Mouse (Mus musculus): ENCODE measurements around the gene Acot1. TPM values are rescaled to one million over a fixed set of nuclear protein-coding genes. Genes with fewer than 3 reads are reported as not detected.
A peak's percentile ranks its signal among the peaks of the same experiment; 100 is the strongest.
"Not testable (repeated sequence)": the region's sequence is repeated elsewhere in the genome, so short reads cannot be mapped to it uniquely, and the experiment has no call there.

Acot1 gene
- polyA plus RNA-seq, 1 experiment from 2014 or later = 48.4 TPM

DNA sequence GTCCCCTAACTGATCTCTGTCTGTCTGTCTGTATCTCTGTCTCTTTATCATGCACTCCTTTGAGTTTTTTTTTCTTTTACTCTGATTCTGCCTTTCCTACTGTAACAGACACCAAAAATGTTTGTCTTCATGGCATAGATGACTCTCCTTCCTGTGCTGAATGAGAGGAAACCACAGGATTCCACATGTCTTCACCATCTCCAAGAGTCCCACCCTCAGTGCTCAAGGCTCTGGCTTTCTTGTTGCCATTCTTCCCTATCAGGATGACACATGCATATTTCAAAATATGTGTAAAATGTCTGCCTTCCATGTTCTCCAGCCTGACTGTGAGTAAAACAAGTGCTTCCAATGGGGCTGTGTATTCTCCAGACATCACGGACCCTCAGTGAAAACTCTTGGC, 37.6 kb downstream of the Acot1 start:
- no peak overlapping the region for H3K27ac ChIP-seq (ENCODE audit: low read length)

GRCm38 (mm10) chr12:84050744-84051143, 41.5 kb downstream of the Acot1 start:
- 75% methylated on average over 5 of the region's 5 CpGs for WGBS
- not testable (repeated sequence) for H3K9ac ChIP-seq (ENCODE audit: low read length); H3K27ac ChIP-seq (ENCODE audit: low read length); H3K36me3 ChIP-seq (ENCODE audit: control insufficient read depth, insufficient read depth, low read length); H3K9me3 ChIP-seq (replicated peaks; ENCODE audit: control insufficient read depth, low read length); ATAC-seq (ENCODE audit: insufficient read depth, low FRiP score); H3K4me3 ChIP-seq (replicated peaks; ENCODE audit: low read length); H3K27me3 ChIP-seq (ENCODE audit: control insufficient read depth, insufficient read depth, low read length); H3K4me1 ChIP-seq (ENCODE audit: control insufficient read depth, insufficient read depth, low read length); H3K4me2 ChIP-seq (ENCODE audit: low read depth, low read length)

More for the DNA sequence above, 37.6 kb downstream of the Acot1 start:
- ATAC-seq (ENCODE audit: insufficient read depth, low FRiP score) = no peak
- no peaks in the 10 kb centered on the region for H3K4me1 ChIP-seq (ENCODE audit: control insufficient read depth, insufficient read depth, low read length)
- H3K9me3 ChIP-seq (replicated peaks; ENCODE audit: control insufficient read depth, low read length) = peaks cover 4% of the 10 kb centered on the region; the same call in 1 of the 2 replicates
- WGBS = 87% methylated on average over 1 of the region's 1 CpGs
- H3K4me2 ChIP-seq (ENCODE audit: low read depth, low read length) = no peak overlapping the region
- no peak overlapping the region for H3K4me3 ChIP-seq (replicated peaks; ENCODE audit: low read length)
- H3K9ac ChIP-seq (ENCODE audit: low read length) = no peak overlapping the region
- no peaks in the 10 kb centered on the region for H3K27me3 ChIP-seq (ENCODE audit: control insufficient read depth, insufficient read depth, low read length)
- H3K36me3 ChIP-seq (ENCODE audit: control insufficient read depth, insufficient read depth, low read length) = peaks cover 3% of the 10 kb centered on the region; the same call in 1 of the 2 replicates

DNA sequence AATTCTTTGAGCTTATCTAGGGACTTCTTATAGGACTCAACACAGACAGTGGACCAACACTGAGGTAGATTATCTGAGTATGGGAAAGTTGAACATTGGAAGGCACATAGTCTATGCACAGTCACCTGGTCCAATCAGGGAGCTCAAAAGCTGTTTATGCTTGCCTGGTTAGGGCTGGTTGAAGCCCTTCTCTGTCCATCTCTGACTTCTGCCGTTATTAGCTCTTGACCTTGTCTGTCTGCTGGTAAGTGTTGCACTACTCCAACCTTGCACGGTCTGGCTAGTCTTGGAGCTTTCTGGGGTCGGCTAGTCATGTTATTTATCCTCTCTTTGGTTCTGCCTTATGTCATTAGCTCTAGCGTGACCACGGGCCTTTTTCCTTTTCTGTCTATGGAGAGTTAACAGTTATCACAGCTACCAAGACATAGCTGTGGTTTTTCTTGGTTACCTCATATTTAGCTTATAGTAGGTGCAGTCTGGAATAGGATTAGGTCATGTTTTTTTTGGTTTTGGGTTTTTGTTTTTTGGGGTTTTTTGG, 42.7 kb downstream of the Acot1 start, which contains the start of gene Acot3:
Gene Acot3 (plus strand): TSS at position 208 of the 538 bp plus-strand sequence.
- Histone ChIP-seq H3K27ac (ENCODE audit: low read length) (no peak within 1 kb of the TSS), H3K36me3 (ENCODE audit: control insufficient read depth, insufficient read depth, low read length) (peaks cover 3% of the 10 kb centered on the region; the same call in 1 of the 2 replicates), H3K4me2 (ENCODE audit: low read depth, low read length) (no peak within 1 kb of the TSS), H3K4me3 (replicated peaks; ENCODE audit: low read length) (no peak within 1 kb of the TSS), H3K9me3 (replicated peaks; ENCODE audit: control insufficient read depth, low read length) (peaks cover 4% of the 10 kb centered on the region; the same call in 1 of the 2 replicates), H3K4me1 (ENCODE audit: control insufficient read depth, insufficient read depth, low read length) (0 out of 2 replicates have a peak, but pooled peaks cover 2% of the 10 kb centered on the region), H3K9ac (ENCODE audit: low read length) (no peak within 1 kb of the TSS), H3K27me3 (ENCODE audit: control insufficient read depth, insufficient read depth, low read length) (0 out of 2 replicates have a peak, but pooled peaks cover 3% of the 10 kb centered on the region)
- no peak for ATAC-seq (ENCODE audit: insufficient read depth, low FRiP score)
- 68% methylated on average over 5 of the region's 5 CpGs for WGBS

GRCm38 (mm10) chr12:84052609-84053008, 43.3 kb downstream of the Acot1 start:
- Histone ChIP-seq H3K36me3 (ENCODE audit: control insufficient read depth, insufficient read depth, low read length) (peaks cover 3% of the 10 kb centered on the region; the same call in 1 of the 2 replicates), H3K9me3 (replicated peaks; ENCODE audit: control insufficient read depth, low read length) (peaks cover 4% of the 10 kb centered on the region; the same call in 1 of the 2 replicates), H3K27ac (ENCODE audit: low read length) (no peak overlapping the region), H3K9ac (ENCODE audit: low read length) (no peak overlapping the region), H3K4me1 (ENCODE audit: control insufficient read depth, insufficient read depth, low read length) (0 out of 2 replicates have a peak, but pooled peaks cover 2% of the 10 kb centered on the region), H3K27me3 (ENCODE audit: control insufficient read depth, insufficient read depth, low read length) (0 out of 2 replicates have a peak, but pooled peaks cover 3% of the 10 kb centered on the region), H3K4me3 (replicated peaks; ENCODE audit: low read length) (no peak overlapping the region), H3K4me2 (ENCODE audit: low read depth, low read length) (no peak overlapping the region)
- WGBS = 85% methylated on average over 7 of the region's 7 CpGs
- no peak for ATAC-seq (ENCODE audit: insufficient read depth, low FRiP score)

DNA sequence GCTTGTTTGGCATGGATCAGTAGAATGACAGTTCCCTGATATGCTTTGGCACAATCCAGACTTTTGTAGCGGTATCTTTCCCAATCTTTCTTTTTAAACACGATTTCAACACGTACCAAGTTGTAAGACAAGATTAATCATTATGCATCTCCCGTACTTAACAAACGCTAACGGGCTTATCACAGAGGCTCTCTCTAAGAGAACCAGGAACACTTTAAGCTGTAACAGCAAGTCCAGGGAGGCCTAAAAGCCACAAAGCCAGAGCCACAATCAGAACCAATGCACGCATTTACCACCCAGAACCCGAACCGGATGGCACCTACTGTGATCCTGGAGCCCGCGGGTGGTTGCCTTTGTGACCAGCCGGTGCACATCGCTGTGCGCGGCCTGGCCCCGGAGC, 43.9 kb downstream of the Acot1 start:
- Histone ChIP-seq H3K4me1 (ENCODE audit: control insufficient read depth, insufficient read depth, low read length) (0 out of 2 replicates have a peak, but pooled peaks cover 2% of the 10 kb centered on the region), H3K27me3 (ENCODE audit: control insufficient read depth, insufficient read depth, low read length) (0 out of 2 replicates have a peak, but pooled peaks cover 3% of the 10 kb centered on the region), H3K27ac (ENCODE audit: low read length) (no peak overlapping the region), H3K9me3 (replicated peaks; ENCODE audit: control insufficient read depth, low read length) (peaks cover 4% of the 10 kb centered on the region; the same call in 1 of the 2 replicates), H3K4me2 (ENCODE audit: low read depth, low read length) (peak overlapping the region; percentile 73), H3K4me3 (replicated peaks; ENCODE audit: low read length) (peak overlapping the region; percentile 47), H3K9ac (ENCODE audit: low read length) (peak overlapping the region; percentile 58), H3K36me3 (ENCODE audit: control insufficient read depth, insufficient read depth, low read length) (peaks cover 2% of the 10 kb centered on the region; the same call in 1 of the 2 replicates)
- WGBS = 7% methylated on average over 16 of the region's 16 CpGs
- no peak for ATAC-seq (ENCODE audit: insufficient read depth, low FRiP score)

GRCm38 (mm10) chr12:84053679-84054391, 44.5 kb downstream of the Acot1 start:
- Histone ChIP-seq H3K36me3 (ENCODE audit: control insufficient read depth, insufficient read depth, low read length) (no peaks in the 10 kb centered on the region), H3K4me3 (replicated peaks; ENCODE audit: low read length) (peak overlapping the region; percentile 47), H3K27ac (ENCODE audit: low read length) (no peak overlapping the region), H3K4me1 (ENCODE audit: control insufficient read depth, insufficient read depth, low read length) (0 out of 2 replicates have a peak, but pooled peaks cover 2% of the 10 kb centered on the region), H3K4me2 (ENCODE audit: low read depth, low read length) (peak overlapping the region; percentile 73), H3K27me3 (ENCODE audit: control insufficient read depth, insufficient read depth, low read length) (0 out of 2 replicates have a peak, but pooled peaks cover 3% of the 10 kb centered on the region), H3K9me3 (replicated peaks; ENCODE audit: control insufficient read depth, low read length) (no peaks in the 10 kb centered on the region), H3K9ac (ENCODE audit: low read length) (peak overlapping the region; percentile 58)
- ATAC-seq (ENCODE audit: insufficient read depth, low FRiP score) = no peak
- 3% methylated on average over 39 of the region's 46 CpGs for WGBS

DNA sequence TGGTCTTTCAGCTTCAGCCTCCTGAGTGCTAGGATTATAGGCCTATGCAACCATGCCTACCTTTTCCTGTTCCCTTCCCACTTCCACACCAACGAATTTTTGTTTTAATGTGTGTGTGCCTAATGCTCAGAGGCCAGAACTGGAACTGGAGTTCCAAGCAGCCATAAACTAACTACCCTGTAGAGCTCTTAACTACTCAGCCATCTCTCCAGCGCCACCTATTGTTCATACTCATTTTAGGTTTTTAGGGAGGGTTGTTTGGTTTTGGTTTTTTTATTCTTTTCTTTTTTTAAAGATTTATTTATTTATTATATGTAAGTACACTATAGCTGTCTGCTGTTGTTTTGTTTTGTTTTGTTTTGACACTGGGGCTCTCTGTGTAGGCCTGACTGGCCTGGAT, 51.7 kb downstream of the Acot1 start:
- H3K36me3 ChIP-seq (ENCODE audit: control insufficient read depth, insufficient read depth, low read length) = no peaks in the 10 kb centered on the region
- no peaks in the 10 kb centered on the region for H3K27me3 ChIP-seq (ENCODE audit: control insufficient read depth, insufficient read depth, low read length)
- H3K4me3 ChIP-seq (replicated peaks; ENCODE audit: low read length) = no peak overlapping the region
- H3K4me2 ChIP-seq (ENCODE audit: low read depth, low read length) = no peak overlapping the region
- no peaks in the 10 kb centered on the region for H3K4me1 ChIP-seq (ENCODE audit: control insufficient read depth, insufficient read depth, low read length)
- WGBS = 31% methylated on average over 2 of the region's 2 CpGs
- H3K9ac ChIP-seq (ENCODE audit: low read length) = no peak overlapping the region
- H3K27ac ChIP-seq (ENCODE audit: low read length) = no peak overlapping the region
- no peak for ATAC-seq (ENCODE audit: insufficient read depth, low FRiP score)
- H3K9me3 ChIP-seq (replicated peaks; ENCODE audit: control insufficient read depth, low read length) = no peaks in the 10 kb centered on the region

DNA sequence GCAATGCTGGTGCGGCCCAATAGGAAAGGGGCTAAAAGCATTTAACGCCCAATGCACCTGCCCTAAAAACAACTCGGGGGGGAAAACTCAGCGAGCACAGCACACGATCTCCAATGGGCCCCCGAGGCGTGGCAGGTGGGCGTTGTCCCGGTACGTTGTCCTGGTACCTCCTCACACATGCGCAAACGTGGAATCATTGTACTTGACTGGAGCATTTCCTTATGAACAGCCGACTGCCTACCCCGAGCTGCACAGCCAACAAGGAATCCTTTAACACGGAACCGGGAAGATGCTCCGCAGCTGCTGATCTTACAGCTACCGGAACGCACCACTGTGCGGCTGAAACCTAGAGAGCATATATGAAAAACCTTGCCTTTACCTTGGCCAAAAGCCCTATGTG, 53.0 kb downstream of the Acot1 start:
- WGBS = 88% methylated on average over 20 of the region's 20 CpGs
- Histone ChIP-seq H3K9me3 (replicated peaks; ENCODE audit: control insufficient read depth, low read length) (no peaks in the 10 kb centered on the region), H3K27me3 (ENCODE audit: control insufficient read depth, insufficient read depth, low read length) (no peaks in the 10 kb centered on the region), H3K27ac (ENCODE audit: low read length) (no peak overlapping the region), H3K4me2 (ENCODE audit: low read depth, low read length) (no peak overlapping the region), H3K4me3 (replicated peaks; ENCODE audit: low read length) (no peak overlapping the region), H3K36me3 (ENCODE audit: control insufficient read depth, insufficient read depth, low read length) (no peaks in the 10 kb centered on the region), H3K9ac (ENCODE audit: low read length) (no peak overlapping the region), H3K4me1 (ENCODE audit: control insufficient read depth, insufficient read depth, low read length) (no peaks in the 10 kb centered on the region)
- no peak for ATAC-seq (ENCODE audit: insufficient read depth, low FRiP score)

- H3K36me3 ChIP-seq (ENCODE audit: control insufficient read depth, insufficient read depth, low read length) = no peaks in the 10 kb centered on the region
- H3K4me2 ChIP-seq (ENCODE audit: low read depth, low read length) = no peak overlapping the region
- no peak overlapping the region for H3K9ac ChIP-seq (ENCODE audit: low read length)
- peaks cover 4% of the 10 kb centered on the region; the same call in 1 of the 2 replicates for H3K27me3 ChIP-seq (ENCODE audit: control insufficient read depth, insufficient read depth, low read length)
- no peak for ATAC-seq (ENCODE audit: insufficient read depth, low FRiP score)
- H3K4me1 ChIP-seq (ENCODE audit: control insufficient read depth, insufficient read depth, low read length) = no peaks in the 10 kb centered on the region
- no peaks in the 10 kb centered on the region for H3K9me3 ChIP-seq (replicated peaks; ENCODE audit: control insufficient read depth, low read length)
- WGBS = 67% methylated on average over 5 of the region's 5 CpGs
- H3K27ac ChIP-seq (ENCODE audit: low read length) = no peak overlapping the region
- H3K4me3 ChIP-seq (replicated peaks; ENCODE audit: low read length) = no peak overlapping the region
Observed at GRCm38 (mm10) chr12:84063228-84063627, 53.9 kb downstream of the Acot1 start.

Data from stomach, embryonic 16.5 days (tissue).